Mouse (Mus musculus): ENCODE measurements around the gene Sar1b.
A peak's percentile ranks its signal among the peaks of the same experiment; 100 is the strongest.

Sar1b gene

DNA sequence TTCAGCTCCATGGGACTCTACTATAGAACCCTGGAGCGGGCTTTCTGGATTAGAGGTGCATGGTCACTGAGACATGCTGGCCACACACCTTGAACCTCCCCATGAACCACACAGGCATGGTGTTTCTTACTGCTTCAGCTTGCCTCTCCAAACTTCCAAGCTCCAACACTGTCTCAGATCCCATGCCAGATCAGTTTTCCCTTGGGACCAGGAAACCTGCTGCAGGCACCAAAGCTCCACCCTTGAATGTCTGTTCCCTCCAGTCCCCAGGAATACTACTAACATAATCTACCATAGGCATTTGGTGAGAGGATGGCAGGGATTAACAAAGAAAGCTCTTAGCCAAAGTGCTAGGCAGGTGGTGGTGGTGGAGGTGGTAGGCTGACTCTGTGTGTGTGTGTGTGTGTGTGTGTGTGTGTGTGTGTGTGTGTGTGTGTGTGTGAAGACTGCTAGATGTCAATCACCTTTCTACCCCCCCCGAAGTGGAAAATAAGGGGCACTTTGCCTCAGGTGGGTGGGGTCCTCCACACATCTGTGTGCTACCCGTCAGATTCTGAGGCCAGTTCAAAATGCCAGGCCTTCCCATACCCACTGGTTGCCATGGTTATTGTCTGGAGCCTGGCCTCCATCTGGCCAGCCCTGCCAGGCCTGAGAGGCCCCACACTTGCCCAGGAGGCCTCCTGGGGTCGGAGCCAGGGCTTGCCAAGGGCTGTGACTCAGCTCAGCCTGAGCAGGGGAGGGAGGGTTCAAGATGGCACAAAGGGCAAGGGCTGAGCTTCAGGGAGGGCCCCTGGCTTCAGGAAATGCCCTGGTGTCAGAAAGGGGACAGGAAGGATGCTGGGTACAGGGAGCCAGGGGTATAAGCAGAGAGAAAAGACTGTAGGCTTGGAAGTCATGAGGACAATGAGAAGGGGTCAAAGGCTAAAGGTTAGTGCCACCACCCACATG lies 68.7 kb downstream of the Sar1b start:
- DNase-seq = peak; percentile 56 to 91

DNA sequence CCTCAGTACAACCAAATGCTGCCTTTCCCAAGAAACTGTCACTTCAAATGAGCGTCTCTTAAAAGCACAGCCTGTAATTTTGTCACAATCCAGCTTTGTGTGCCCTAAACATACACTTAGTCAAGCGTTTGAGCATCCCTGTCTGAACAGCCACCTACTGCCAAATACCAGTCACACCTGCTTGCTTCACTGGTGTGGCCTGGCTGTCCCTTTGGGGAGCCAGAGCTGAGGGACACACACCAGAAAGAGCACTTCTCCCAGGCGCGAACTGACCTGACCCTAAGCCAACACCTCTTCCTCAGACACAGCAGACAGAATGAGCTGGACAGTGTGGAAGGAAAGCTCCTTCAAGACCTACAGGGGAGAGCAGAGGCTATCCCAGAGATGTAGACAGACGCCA lies 69.5 kb downstream of the Sar1b start:
- no peak for DNase-seq

DNA sequence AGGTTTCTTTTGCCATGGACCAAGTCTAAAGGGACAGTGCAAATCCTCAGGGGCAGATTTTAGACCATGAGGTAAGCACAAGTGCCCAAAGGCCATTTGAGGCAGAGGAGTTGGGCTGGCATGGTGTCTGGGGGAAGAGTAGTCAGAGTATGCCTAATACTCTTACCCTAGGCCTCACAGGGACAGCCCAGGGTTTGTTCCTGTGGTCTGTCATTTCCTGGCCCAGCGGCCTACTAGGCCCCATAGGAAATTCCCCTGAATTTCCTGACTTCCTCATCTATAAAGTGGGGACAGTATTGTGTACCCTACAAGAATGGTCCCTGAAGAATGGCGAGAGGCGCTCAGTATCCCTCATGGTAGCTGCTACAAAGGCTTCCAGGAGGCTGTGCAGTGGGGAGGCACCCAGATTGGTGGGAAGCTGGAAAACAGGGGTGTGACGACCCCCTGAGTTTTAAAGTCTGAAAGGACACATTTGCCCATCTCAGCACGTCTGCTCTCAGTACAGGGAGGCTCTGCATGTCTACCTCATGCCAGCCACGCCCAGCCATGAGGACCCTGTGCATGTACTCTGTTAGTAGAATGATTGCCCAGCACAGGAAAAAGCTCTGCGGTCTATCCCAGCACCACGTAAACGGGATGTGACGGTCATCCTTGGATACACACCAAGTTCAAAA lies 70.0 kb downstream of the Sar1b start:
- DNase-seq = no peak

DNA sequence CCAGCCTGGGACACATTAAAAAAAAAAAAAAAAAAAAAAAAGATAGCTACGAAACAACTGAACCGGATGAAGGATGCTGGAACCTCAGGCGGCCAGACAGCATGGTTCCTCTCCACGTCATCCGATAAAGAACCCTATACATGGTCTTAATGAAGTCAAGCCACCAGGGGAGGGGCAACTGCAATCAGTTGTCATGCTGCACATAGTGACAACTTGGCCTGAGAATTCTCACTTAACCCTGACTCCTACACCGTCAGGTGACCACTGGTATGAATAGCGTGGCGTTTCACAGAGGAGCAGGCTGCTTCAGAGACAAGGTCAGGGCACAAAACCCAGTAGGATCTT lies 70.6 kb downstream of the Sar1b start:
- no peak for DNase-seq

DNA sequence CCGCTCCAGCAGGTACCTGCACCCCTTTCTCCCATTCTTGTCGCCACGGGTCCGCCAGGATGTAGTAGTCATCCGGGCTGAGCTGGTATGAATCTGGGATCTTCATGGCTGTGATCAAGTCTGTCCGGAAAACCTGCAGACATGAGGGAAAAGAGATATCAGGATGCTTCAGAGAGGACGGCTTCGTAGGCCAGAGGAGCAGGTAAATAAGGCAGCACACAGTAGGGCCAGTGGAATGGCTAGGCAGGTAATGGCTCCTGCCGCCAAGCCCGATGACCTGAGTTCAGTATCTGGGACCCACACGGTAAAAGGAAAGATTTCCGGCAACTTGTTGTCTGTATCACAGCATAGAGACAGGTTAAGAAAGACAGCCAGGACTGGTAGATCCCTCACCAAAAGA lies 72.1 kb downstream of the Sar1b start:
- no peak for DNase-seq

DNA sequence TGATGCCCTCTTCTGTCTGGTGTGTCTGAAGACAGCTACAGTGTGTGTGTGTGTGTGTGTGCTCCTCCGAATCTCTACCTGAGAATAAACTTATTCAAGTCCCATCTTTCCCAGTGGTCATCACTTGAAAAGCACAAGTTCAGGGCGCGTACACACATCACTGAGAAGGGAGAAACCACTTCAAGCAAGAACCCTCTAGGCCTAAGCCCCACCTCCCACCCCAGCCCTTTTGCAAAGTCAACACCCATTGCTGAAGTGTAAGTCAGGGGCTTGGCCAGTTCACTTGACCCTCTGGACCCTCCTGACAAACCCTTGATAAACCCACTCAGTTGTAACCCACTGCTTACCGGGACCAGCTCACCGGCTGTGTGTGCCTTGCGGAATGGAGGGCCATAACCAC lies 73.0 kb downstream of the Sar1b start:
- DNase-seq = no peak

DNA sequence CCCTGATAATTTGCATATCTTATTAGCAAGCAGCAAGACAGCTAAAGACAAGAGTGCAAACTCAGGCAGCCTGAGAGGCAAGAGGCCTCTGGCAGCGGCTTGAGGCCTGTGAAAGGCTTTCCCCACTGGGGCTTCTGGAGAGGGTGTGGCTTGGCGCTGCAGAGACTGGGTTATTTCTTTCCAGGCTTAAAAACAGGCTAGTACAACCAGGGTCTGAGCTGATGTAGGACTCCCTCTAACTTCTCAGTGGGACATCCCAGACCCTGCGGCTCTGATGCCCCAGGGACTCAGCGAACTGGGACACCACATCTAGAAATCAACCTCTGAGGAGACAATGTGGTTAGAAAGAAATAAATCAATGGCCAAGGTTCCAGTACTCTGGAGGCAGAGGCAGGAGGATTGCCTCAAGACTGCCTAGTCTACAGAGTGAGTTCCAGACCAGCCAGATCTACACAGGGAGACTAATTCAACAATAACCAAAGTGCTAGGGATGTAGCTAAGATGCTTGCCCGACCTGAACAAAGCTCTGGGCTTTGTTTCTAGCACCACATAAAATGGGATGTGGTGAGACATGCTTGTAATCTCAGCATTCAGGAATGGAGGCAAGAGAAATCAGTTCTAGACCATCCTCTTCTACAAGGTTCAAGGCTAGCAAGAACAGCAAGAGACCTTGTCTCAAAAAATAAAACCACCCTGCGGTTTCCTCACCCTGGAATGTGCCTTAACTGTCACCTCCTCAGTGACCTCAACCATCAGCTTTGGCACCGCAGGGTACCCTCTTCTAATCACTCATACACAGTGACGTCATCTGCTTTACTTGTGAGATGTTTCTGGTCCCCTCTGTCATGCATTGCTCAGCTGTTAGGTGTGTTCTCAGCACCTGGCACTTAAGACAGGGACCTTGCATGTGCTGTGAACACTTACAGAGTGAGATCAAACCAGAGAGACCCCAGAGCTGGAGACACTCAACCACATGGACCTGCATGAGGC lies 74.0 kb downstream of the Sar1b start:
- no peak for DNase-seq

DNA sequence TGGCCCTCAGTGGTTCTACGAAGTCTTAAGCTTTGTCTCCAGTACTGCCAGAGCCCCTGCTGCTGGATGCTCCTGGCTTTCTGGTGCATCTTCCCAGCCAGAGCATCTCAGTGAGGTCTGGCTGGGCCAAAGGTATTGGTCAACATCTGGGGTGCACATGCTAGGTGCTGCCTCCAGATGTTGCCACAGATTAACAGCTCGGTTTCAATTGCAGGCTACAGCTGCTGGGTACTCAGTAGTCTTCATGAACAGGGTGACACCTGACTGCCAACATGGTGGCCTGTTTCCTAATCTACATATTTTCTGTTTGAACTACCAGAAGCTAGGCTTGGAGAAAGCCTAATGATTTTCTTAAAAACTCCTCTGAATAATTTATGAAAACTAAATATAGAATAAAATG lies 75.6 kb downstream of the Sar1b start:
- no peak for DNase-seq

DNA sequence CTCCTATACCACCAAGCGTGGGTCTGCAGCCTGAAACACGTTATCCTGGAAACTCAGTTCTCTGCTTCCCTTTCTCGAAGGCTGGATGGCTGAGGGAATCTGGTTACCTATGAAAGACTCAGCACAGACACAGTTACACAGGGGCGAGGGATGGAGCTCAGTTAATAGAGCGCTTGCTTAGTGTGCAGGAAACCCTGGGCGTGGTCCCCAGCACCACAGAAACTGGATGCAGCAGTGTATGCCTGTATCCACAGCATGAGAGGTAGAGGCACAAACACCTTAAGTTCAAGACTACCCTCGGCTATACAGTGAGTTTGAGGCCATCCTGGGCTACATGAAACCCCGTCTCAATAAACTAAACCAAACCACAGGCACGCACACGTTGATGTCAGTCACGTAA lies 76.5 kb downstream of the Sar1b start:
- no peak for DNase-seq

DNA sequence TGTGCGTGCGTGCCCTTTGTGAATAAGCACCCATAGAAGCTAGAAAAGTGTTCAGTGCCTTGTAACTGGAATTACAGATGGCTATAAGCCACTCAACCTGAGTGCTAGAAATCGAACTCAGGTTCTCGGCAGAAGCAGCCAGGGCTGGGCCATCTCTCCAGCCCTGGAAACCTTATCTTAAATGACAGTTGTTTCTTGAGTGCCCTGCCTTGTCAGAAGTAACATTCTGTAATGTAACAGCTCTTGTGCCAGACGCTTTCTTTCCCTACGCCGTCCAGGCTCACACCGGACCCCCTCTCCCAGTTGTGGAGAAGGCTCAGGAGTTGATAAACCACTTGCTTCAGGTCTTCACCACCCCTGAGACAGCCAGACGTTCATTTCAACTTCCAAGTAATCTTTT lies 77.2 kb downstream of the Sar1b start:
- no peak for DNase-seq

DNA sequence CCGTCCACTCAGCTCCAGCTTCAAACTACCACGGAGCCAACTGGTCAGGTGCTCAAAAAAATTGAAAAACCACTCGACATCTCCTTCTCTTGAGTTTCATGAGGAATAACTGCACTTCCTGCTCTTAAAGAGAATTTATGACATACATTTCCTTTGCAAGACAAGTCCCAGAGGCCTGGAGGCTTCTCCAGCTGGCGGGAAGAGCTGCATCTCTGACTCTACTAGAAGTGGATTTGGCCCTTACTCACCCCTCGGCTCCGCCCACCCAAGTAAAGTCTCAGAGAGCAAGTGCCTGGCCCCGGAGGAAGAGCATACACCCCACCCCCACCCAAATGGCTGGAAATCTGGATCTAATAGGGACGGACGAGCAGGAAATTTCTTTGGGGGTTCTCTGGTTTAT lies 77.7 kb downstream of the Sar1b start:
- DNase-seq = peak; percentile 66 to 84

Measured in kidney, postnatal 25 days (tissue).